Mouse (Mus musculus): ENCODE data around the gene Sardh. TPM values are rescaled to one million over a fixed set of nuclear protein-coding genes. Genes with fewer than 3 reads are reported as not detected.
A peak's percentile ranks its signal among the peaks of the same experiment; 100 is the strongest.

Sardh gene
- polyA plus RNA-seq, 1 experiment from 2014 or later, result 12.9 TPM

DNA sequence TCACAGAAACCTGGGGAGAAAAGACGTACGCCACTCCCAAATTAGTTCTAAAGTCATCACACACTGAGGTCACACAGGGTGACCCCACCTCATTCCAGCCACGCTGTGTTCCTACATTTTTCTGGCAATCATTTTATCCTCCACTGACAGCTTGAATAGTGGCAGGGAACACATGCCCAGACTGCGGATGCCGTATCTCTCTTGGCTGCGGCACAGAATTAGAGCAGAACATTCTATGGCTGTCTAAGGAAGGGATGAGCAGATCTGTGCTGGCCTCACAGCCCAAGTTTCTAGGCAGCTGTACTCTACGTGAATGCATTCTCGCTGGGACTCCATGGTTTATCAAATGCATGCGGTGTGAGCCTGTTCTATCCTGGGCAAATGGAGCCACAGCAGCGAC, 42.5 kb downstream of the Sardh start:
- Histone ChIP-seq H3K27ac (ENCODE audit: low read depth, low read length) (peak overlapping the region; percentile 74), H3K36me3 (ENCODE audit: control insufficient read depth, insufficient read depth, low read length) (no peaks in the 10 kb centered on the region), H3K9me3 (replicated peaks; ENCODE audit: control insufficient read depth, low read length) (no peaks in the 10 kb centered on the region), H3K4me3 (ENCODE audit: low read depth, low read length) (no peak overlapping the region), H3K4me1 (ENCODE audit: control insufficient read depth, insufficient read depth, low read length) (peaks cover 46% of the 10 kb centered on the region), H3K9ac (ENCODE audit: low read depth, low read length) (no peak overlapping the region), H3K27me3 (ENCODE audit: control insufficient read depth, insufficient read depth, low read length) (peaks cover 2% of the 10 kb centered on the region; the same call in 1 of the 2 replicates), H3K4me2 (no peak overlapping the region)
- no peak for ATAC-seq (replicated peaks; ENCODE audit: insufficient number of reproducible peaks, low FRiP score, low TSS enrichment)
- WGBS (ENCODE audit: insufficient replicate concordance), result 61% methylated on average over 10 of the region's 10 CpGs

GRCm38 (mm10) chr2:27200586-27200985, 47.6 kb downstream of the Sardh start:
- Histone ChIP-seq H3K27me3 (ENCODE audit: control insufficient read depth, insufficient read depth, low read length) (peaks cover 2% of the 10 kb centered on the region; the same call in 1 of the 2 replicates), H3K36me3 (ENCODE audit: control insufficient read depth, insufficient read depth, low read length) (no peaks in the 10 kb centered on the region), H3K9ac (ENCODE audit: low read depth, low read length) (peak overlapping the region; percentile 43; the same call in 1 of the 2 replicates), H3K4me2 (no peak overlapping the region), H3K27ac (ENCODE audit: low read depth, low read length) (no peak overlapping the region), H3K4me1 (ENCODE audit: control insufficient read depth, insufficient read depth, low read length) (peaks cover 54% of the 10 kb centered on the region), H3K9me3 (replicated peaks; ENCODE audit: control insufficient read depth, low read length) (no peaks in the 10 kb centered on the region), H3K4me3 (ENCODE audit: low read depth, low read length) (no peak overlapping the region)
- WGBS (ENCODE audit: insufficient replicate concordance), result 65% methylated on average over 1 of the region's 1 CpGs
- ATAC-seq (replicated peaks; ENCODE audit: insufficient number of reproducible peaks, low FRiP score, low TSS enrichment), result no peak

GRCm38 (mm10) chr2:27198551-27199246, 49.4 kb downstream of the Sardh start:
- H3K36me3 ChIP-seq (ENCODE audit: control insufficient read depth, insufficient read depth, low read length), result no peaks in the 10 kb centered on the region
- peak overlapping the region; percentile 93 for H3K27ac ChIP-seq (ENCODE audit: low read depth, low read length)
- H3K4me1 ChIP-seq (ENCODE audit: control insufficient read depth, insufficient read depth, low read length), result peaks cover 55% of the 10 kb centered on the region
- peaks cover 2% of the 10 kb centered on the region; the same call in 1 of the 2 replicates for H3K27me3 ChIP-seq (ENCODE audit: control insufficient read depth, insufficient read depth, low read length)
- H3K9me3 ChIP-seq (replicated peaks; ENCODE audit: control insufficient read depth, low read length), result no peaks in the 10 kb centered on the region
- H3K4me3 ChIP-seq (ENCODE audit: low read depth, low read length), result no peak overlapping the region
- H3K9ac ChIP-seq (ENCODE audit: low read depth, low read length), result peak overlapping the region; percentile 43; the same call in 1 of the 2 replicates
- 27% methylated on average over 5 of the region's 5 CpGs for WGBS (ENCODE audit: insufficient replicate concordance)
- peak overlapping the region; percentile 19; the same call in 1 of the 2 replicates for H3K4me2 ChIP-seq
- ATAC-seq (replicated peaks; ENCODE audit: insufficient number of reproducible peaks, low FRiP score, low TSS enrichment), result peak; percentile 43; the same call in 1 of the 2 replicates

GRCm38 (mm10) chr2:27189994-27190393, 58.1 kb downstream of the Sardh start:
- no peaks in the 10 kb centered on the region for H3K9me3 ChIP-seq (replicated peaks; ENCODE audit: control insufficient read depth, low read length)
- ATAC-seq (replicated peaks; ENCODE audit: insufficient number of reproducible peaks, low FRiP score, low TSS enrichment), result no peak
- H3K27ac ChIP-seq (ENCODE audit: low read depth, low read length), result no peak overlapping the region
- H3K4me1 ChIP-seq (ENCODE audit: control insufficient read depth, insufficient read depth, low read length), result peaks cover 3% of the 10 kb centered on the region; the same call in 1 of the 2 replicates
- H3K4me3 ChIP-seq (ENCODE audit: low read depth, low read length), result no peak overlapping the region
- H3K9ac ChIP-seq (ENCODE audit: low read depth, low read length), result no peak overlapping the region
- peaks cover 4% of the 10 kb centered on the region for H3K27me3 ChIP-seq (ENCODE audit: control insufficient read depth, insufficient read depth, low read length)
- no peaks in the 10 kb centered on the region for H3K36me3 ChIP-seq (ENCODE audit: control insufficient read depth, insufficient read depth, low read length)
- no peak overlapping the region for H3K4me2 ChIP-seq
- 56% methylated on average over 4 of the region's 4 CpGs for WGBS (ENCODE audit: insufficient replicate concordance)

- H3K4me2 ChIP-seq, result no peak overlapping the region
- WGBS (ENCODE audit: insufficient replicate concordance), result 61% methylated on average over 6 of the region's 6 CpGs
- H3K4me3 ChIP-seq (ENCODE audit: low read depth, low read length), result no peak overlapping the region
- H3K9me3 ChIP-seq (replicated peaks; ENCODE audit: control insufficient read depth, low read length), result no peaks in the 10 kb centered on the region
- peaks cover 20% of the 10 kb centered on the region for H3K4me1 ChIP-seq (ENCODE audit: control insufficient read depth, insufficient read depth, low read length)
- H3K9ac ChIP-seq (ENCODE audit: low read depth, low read length), result no peak overlapping the region
- no peak for ATAC-seq (replicated peaks; ENCODE audit: insufficient number of reproducible peaks, low FRiP score, low TSS enrichment)
- no peaks in the 10 kb centered on the region for H3K36me3 ChIP-seq (ENCODE audit: control insufficient read depth, insufficient read depth, low read length)
- no peak overlapping the region for H3K27ac ChIP-seq (ENCODE audit: low read depth, low read length)
- peaks cover 4% of the 10 kb centered on the region for H3K27me3 ChIP-seq (ENCODE audit: control insufficient read depth, insufficient read depth, low read length)
Observed at GRCm38 (mm10) chr2:27187531-27187930, 60.6 kb downstream of the Sardh start.

GRCm38 (mm10) chr2:27183734-27184133, 64.4 kb downstream of the Sardh start:
- H3K4me2 ChIP-seq, result no peak overlapping the region
- H3K9me3 ChIP-seq (replicated peaks; ENCODE audit: control insufficient read depth, low read length), result no peaks in the 10 kb centered on the region
- peaks cover 3% of the 10 kb centered on the region for H3K27me3 ChIP-seq (ENCODE audit: control insufficient read depth, insufficient read depth, low read length)
- H3K4me1 ChIP-seq (ENCODE audit: control insufficient read depth, insufficient read depth, low read length), result peaks cover 52% of the 10 kb centered on the region
- H3K36me3 ChIP-seq (ENCODE audit: control insufficient read depth, insufficient read depth, low read length), result no peaks in the 10 kb centered on the region
- ATAC-seq (replicated peaks; ENCODE audit: insufficient number of reproducible peaks, low FRiP score, low TSS enrichment), result 0 out of 2 replicates have a peak, but pooled peaks have one; percentile 9
- no peak overlapping the region for H3K27ac ChIP-seq (ENCODE audit: low read depth, low read length)
- no peak overlapping the region for H3K4me3 ChIP-seq (ENCODE audit: low read depth, low read length)
- H3K9ac ChIP-seq (ENCODE audit: low read depth, low read length), result no peak overlapping the region
- WGBS (ENCODE audit: insufficient replicate concordance), result 50% methylated on average over 12 of the region's 12 CpGs

DNA sequence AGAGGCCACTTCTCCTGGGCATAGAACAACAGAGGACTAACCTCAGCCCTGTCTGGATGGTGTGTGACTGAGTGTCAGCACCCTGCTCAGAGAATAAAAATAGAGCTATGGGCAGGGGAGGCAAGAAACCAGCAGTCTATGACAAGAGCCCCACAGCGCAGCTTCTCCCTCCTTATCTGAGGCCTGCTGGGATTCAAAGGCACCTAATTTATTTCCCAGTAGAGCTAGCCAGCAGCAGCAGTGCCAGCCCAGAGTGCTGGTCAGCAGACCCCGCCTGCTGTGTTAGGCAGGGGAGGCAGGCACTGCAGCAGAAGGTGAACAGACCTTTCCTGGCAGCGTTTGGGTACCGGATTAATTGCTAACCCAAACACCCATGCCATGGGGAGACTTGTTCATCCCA, 66.2 kb downstream of the Sardh start:
- WGBS (ENCODE audit: insufficient replicate concordance), result 27% methylated on average over 4 of the region's 4 CpGs
- Histone ChIP-seq H3K4me1 (ENCODE audit: control insufficient read depth, insufficient read depth, low read length) (peaks cover 50% of the 10 kb centered on the region), H3K4me3 (ENCODE audit: low read depth, low read length) (no peak overlapping the region), H3K36me3 (ENCODE audit: control insufficient read depth, insufficient read depth, low read length) (no peaks in the 10 kb centered on the region), H3K27ac (ENCODE audit: low read depth, low read length) (peak overlapping the region; percentile 74), H3K9ac (ENCODE audit: low read depth, low read length) (peak overlapping the region; percentile 34; the same call in 1 of the 2 replicates), H3K9me3 (replicated peaks; ENCODE audit: control insufficient read depth, low read length) (no peaks in the 10 kb centered on the region), H3K4me2 (no peak overlapping the region), H3K27me3 (ENCODE audit: control insufficient read depth, insufficient read depth, low read length) (no peaks in the 10 kb centered on the region)
- ATAC-seq (replicated peaks; ENCODE audit: insufficient number of reproducible peaks, low FRiP score, low TSS enrichment), result peak; percentile 36; the same call in 1 of the 2 replicates

DNA sequence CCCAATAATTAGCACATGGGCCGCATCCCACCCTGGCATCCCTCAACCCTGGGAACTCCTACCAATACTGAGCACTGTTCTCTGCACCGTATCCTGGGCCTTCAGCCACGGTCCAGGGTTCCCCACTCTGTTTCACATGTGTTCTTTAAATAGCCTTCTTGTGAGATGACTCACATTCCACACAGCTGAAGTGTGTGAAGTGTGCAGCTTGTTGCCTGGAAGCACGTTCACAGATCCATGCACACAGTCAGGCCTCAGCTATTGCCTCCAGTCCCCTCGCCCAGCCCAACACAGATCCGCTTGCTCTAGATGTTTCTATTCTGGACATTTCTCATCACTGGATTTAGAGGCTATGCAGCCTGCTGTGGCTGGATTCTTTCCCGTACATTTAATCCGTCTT, 69.0 kb downstream of the Sardh start:
- peak overlapping the region; percentile 22; the same call in 1 of the 2 replicates for H3K27ac ChIP-seq (ENCODE audit: low read depth, low read length)
- H3K4me2 ChIP-seq, result no peak overlapping the region
- WGBS (ENCODE audit: insufficient replicate concordance), result 46% methylated on average over 8 of the region's 8 CpGs
- peak; percentile 25; the same call in 1 of the 2 replicates for ATAC-seq (replicated peaks; ENCODE audit: insufficient number of reproducible peaks, low FRiP score, low TSS enrichment)
- H3K27me3 ChIP-seq (ENCODE audit: control insufficient read depth, insufficient read depth, low read length), result no peaks in the 10 kb centered on the region
- peaks cover 53% of the 10 kb centered on the region for H3K4me1 ChIP-seq (ENCODE audit: control insufficient read depth, insufficient read depth, low read length)
- H3K4me3 ChIP-seq (ENCODE audit: low read depth, low read length), result no peak overlapping the region
- H3K9ac ChIP-seq (ENCODE audit: low read depth, low read length), result no peak overlapping the region
- H3K9me3 ChIP-seq (replicated peaks; ENCODE audit: control insufficient read depth, low read length), result no peaks in the 10 kb centered on the region
- H3K36me3 ChIP-seq (ENCODE audit: control insufficient read depth, insufficient read depth, low read length), result no peaks in the 10 kb centered on the region

Data from heart, embryonic 11.5 days (tissue).